Mouse (Mus musculus) frontal cortex, postnatal 36 days (tissue): ENCODE data around the gene Olfr878.

Experiments used
- DNase-seq, 2 experiments: peaks; one replicate each; pipeline ENCODE4 v3.0.0; 2022; ENCODE audit warnings: low spot score in 2 of 2

Olfr878 gene

GRCm38 (mm10) chr9:37917540-37917939 is at the start of gene Olfr878:
Gene Olfr878 (plus strand): TSS chr9:37917840.
- no peak for DNase-seq

- DNase-seq = no peak
Observed at GRCm38 (mm10) chr9:37870246-37870645, 47.4 kb upstream of the Olfr878 start.

GRCm38 (mm10) chr9:37871097-37871496 is 46.5 kb upstream of the Olfr878 start:
- peak in 1 of 2 experiments; percentile 26 for DNase-seq

GRCm38 (mm10) chr9:37871536-37871935 is 46.1 kb upstream of the Olfr878 start:
- no peak for DNase-seq

- peak in 1 of 2 experiments; percentile 46 for DNase-seq
Observed at GRCm38 (mm10) chr9:37890960-37891359, 26.7 kb upstream of the Olfr878 start.

- DNase-seq = no peak
Observed at GRCm38 (mm10) chr9:37896661-37897060, 21.0 kb upstream of the Olfr878 start, which contains the start of gene Olfr145. Gene Olfr145 (plus strand): TSS chr9:37896724.

- DNase-seq = peak in 1 of 2 experiments; percentile 59
Observed at GRCm38 (mm10) chr9:37905555-37905954, 12.1 kb upstream of the Olfr878 start.

- no peak for DNase-seq
Observed at GRCm38 (mm10) chr9:37918018-37918417, 378 bp downstream of the Olfr878 start.

GRCm38 (mm10) chr9:37924194-37924593 is 6.6 kb downstream of the Olfr878 start:
- peak in 1 of 2 experiments; percentile 16 for DNase-seq

- DNase-seq = no peak
Observed at GRCm38 (mm10) chr9:37925445-37925844, 7.8 kb downstream of the Olfr878 start.

GRCm38 (mm10) chr9:37926019-37927013 is 8.7 kb downstream of the Olfr878 start:
- no peak for DNase-seq

- peak; percentile 61 to 88 for DNase-seq
Observed at GRCm38 (mm10) chr9:37932519-37932918, 14.9 kb downstream of the Olfr878 start.

- no peak for DNase-seq
Observed at GRCm38 (mm10) chr9:37934146-37934545, 16.5 kb downstream of the Olfr878 start.

- DNase-seq = peak in 1 of 2 experiments; percentile 29
Observed at GRCm38 (mm10) chr9:37941167-37941566, 23.5 kb downstream of the Olfr878 start.
